Mouse (Mus musculus) intestine, embryonic 15.5 days (tissue): ENCODE data around the gene Tesk1. TPM values are rescaled to one million over a fixed set of nuclear protein-coding genes. Genes with fewer than 3 reads are reported as not detected.

ENCODE experiments used
- ATAC-seq: fragments of 200-750 bp; cut with Nextera tagmentation; 2 replicates; pipeline ENCODE4 v1.8.0; 2017; ENCODE audit warnings: moderate TSS enrichment, moderate library complexity
- H3K27ac ChIP-seq: fragments of 300-500 bp; sonication (generic); 2 replicates; pipeline ENCODE4 v1.5.1; 2015; ENCODE audit warnings: mild to moderate bottlenecking, inconsistent platforms
- H3K27me3 ChIP-seq: fragments of 300-500 bp; sonication (generic); replicated peaks from 2 replicates; pipeline ENCODE4 v1.6.1; 2015; ENCODE audit warnings: inconsistent platforms
- H3K36me3 ChIP-seq: fragments of 300-500 bp; sonication (generic); 2 replicates; pipeline ENCODE4 v1.6.1; 2015; ENCODE audit warnings: inconsistent platforms
- H3K4me1 ChIP-seq: fragments of 300-500 bp; sonication (generic); replicated peaks from 2 replicates; pipeline ENCODE4 v1.6.1; 2015; ENCODE audit warnings: inconsistent platforms
- H3K4me2 ChIP-seq: fragments of 300-500 bp; sonication (generic); replicated peaks from 2 replicates; pipeline ENCODE4 v1.6.1; 2015; ENCODE audit warnings: mild to moderate bottlenecking, inconsistent platforms
- H3K4me3 ChIP-seq: fragments of 300-500 bp; sonication (generic); replicated peaks from 2 replicates; pipeline ENCODE4 v1.5.1; 2015; ENCODE audit warnings: inconsistent platforms
- H3K9ac ChIP-seq: fragments of 300-500 bp; sonication (generic); 2 replicates; pipeline ENCODE4 v1.6.1; 2015; ENCODE audit warnings: inconsistent platforms
- H3K9me3 ChIP-seq: fragments of 300-500 bp; sonication (generic); 2 replicates; pipeline ENCODE4 v1.6.1; 2016; ENCODE audit warnings: inconsistent platforms
- WGBS: fragments of 180-500 bp; shearing (Covaris S2); methylation state at CpG from one replicate; pipeline ENCODE4 v1.1.7; 2015; 5-methylcytosine and 5-hydroxymethylcytosine counted together
- polyA plus RNA-seq: library from polyadenylated mRNA; unstranded; fragments of >200 nt; fragmentation: Nextera tagmentation; extraction: Ambion mirVana; gene quantifications from 2 replicates; pipeline ENCODE4 v1.2.1, GENCODE M21; 2015

The Tesk1 gene
- polyA plus RNA-seq, result 6.8 and 7.9 TPM in 2 replicates

- H3K4me2 ChIP-seq, result peak within 1 kb of the TSS; percentile 97
- no peaks in the 10 kb centered on the region for H3K27me3 ChIP-seq
- ATAC-seq, result no peak
- peaks cover 10% of the 10 kb centered on the region for H3K4me1 ChIP-seq
- H3K36me3 ChIP-seq, result peaks cover 16% of the 10 kb centered on the region
- 22% methylated on average over 4 of the region's 4 CpGs for WGBS
- H3K9me3 ChIP-seq, result no peaks in the 10 kb centered on the region
- peak within 1 kb of the TSS; percentile 89 for H3K4me3 ChIP-seq
- peak within 1 kb of the TSS; percentile 89 for H3K27ac ChIP-seq
- peak within 1 kb of the TSS; percentile 99 for H3K9ac ChIP-seq
Observed at GRCm38 (mm10) chr4:43441639-43442038, at the start of gene Tesk1. TSS of gene Tesk1 (plus strand) at chr4:43441939.

GRCm38 (mm10) chr4:43394345-43394891 lies 47.3 kb upstream of the Tesk1 start:
- no peaks in the 10 kb centered on the region for H3K27me3 ChIP-seq
- peak overlapping the region; percentile 34; the same call in 1 of the 2 replicates for H3K4me2 ChIP-seq
- no peak overlapping the region for H3K4me3 ChIP-seq
- 0 out of 2 replicates have a peak overlapping the region, but pooled peaks have one; percentile 9 for H3K9ac ChIP-seq
- 20% methylated on average over 15 of the region's 15 CpGs for WGBS
- no peaks in the 10 kb centered on the region for H3K9me3 ChIP-seq
- peak; percentile 86 for ATAC-seq
- H3K27ac ChIP-seq, result peak overlapping the region; percentile 93
- peaks cover 28% of the 10 kb centered on the region for H3K4me1 ChIP-seq
- H3K36me3 ChIP-seq, result no peaks in the 10 kb centered on the region

GRCm38 (mm10) chr4:43395147-43395546 lies 46.6 kb upstream of the Tesk1 start:
- Histone ChIP-seq H3K9ac (no peak overlapping the region), H3K27me3 (no peaks in the 10 kb centered on the region), H3K27ac (peak overlapping the region; percentile 93), H3K4me2 (0 out of 2 replicates have a peak overlapping the region, but pooled peaks have one; percentile 34), H3K36me3 (no peaks in the 10 kb centered on the region), H3K4me3 (no peak overlapping the region), H3K9me3 (no peaks in the 10 kb centered on the region), H3K4me1 (peaks cover 35% of the 10 kb centered on the region)
- 79% methylated on average over 5 of the region's 5 CpGs for WGBS
- no peak for ATAC-seq

- Histone ChIP-seq H3K4me3 (no peak overlapping the region), H3K4me1 (peaks cover 40% of the 10 kb centered on the region), H3K9ac (no peak overlapping the region), H3K36me3 (no peaks in the 10 kb centered on the region), H3K27ac (no peak overlapping the region), H3K9me3 (no peaks in the 10 kb centered on the region), H3K4me2 (no peak overlapping the region), H3K27me3 (no peaks in the 10 kb centered on the region)
- ATAC-seq, result no peak
- WGBS, result 73% methylated on average over 9 of the region's 9 CpGs
Observed at GRCm38 (mm10) chr4:43395836-43396235, 45.9 kb upstream of the Tesk1 start.

GRCm38 (mm10) chr4:43396381-43396780 lies 45.4 kb upstream of the Tesk1 start:
- no peaks in the 10 kb centered on the region for H3K27me3 ChIP-seq
- H3K9ac ChIP-seq, result no peak overlapping the region
- 77% methylated on average over 5 of the region's 5 CpGs for WGBS
- H3K4me2 ChIP-seq, result no peak overlapping the region
- H3K9me3 ChIP-seq, result no peaks in the 10 kb centered on the region
- no peak overlapping the region for H3K27ac ChIP-seq
- no peak overlapping the region for H3K4me3 ChIP-seq
- peaks cover 45% of the 10 kb centered on the region for H3K4me1 ChIP-seq
- no peak for ATAC-seq
- no peaks in the 10 kb centered on the region for H3K36me3 ChIP-seq

GRCm38 (mm10) chr4:43398014-43398413 lies 43.7 kb upstream of the Tesk1 start:
- H3K27me3 ChIP-seq, result no peaks in the 10 kb centered on the region
- H3K27ac ChIP-seq, result 0 out of 2 replicates have a peak overlapping the region, but pooled peaks have one; percentile 11

GRCm38 (mm10) chr4:43398829-43399331 lies 42.9 kb upstream of the Tesk1 start:
- H3K9ac ChIP-seq, result no peak overlapping the region
- H3K27ac ChIP-seq, result peak overlapping the region; percentile 45; the same call in 1 of the 2 replicates
- no peak overlapping the region for H3K4me3 ChIP-seq
- WGBS, result 32% methylated on average over 17 of the region's 17 CpGs
- ATAC-seq, result no peak
- H3K4me1 ChIP-seq, result peaks cover 54% of the 10 kb centered on the region
- H3K27me3 ChIP-seq, result no peaks in the 10 kb centered on the region
- H3K4me2 ChIP-seq, result no peak overlapping the region
- no peaks in the 10 kb centered on the region for H3K36me3 ChIP-seq
- H3K9me3 ChIP-seq, result no peaks in the 10 kb centered on the region

More at GRCm38 (mm10) chr4:43398014-43398413, 43.7 kb upstream of the Tesk1 start:
- Histone ChIP-seq H3K4me1 (peaks cover 55% of the 10 kb centered on the region), H3K36me3 (no peaks in the 10 kb centered on the region), H3K4me2 (no peak overlapping the region), H3K9ac (no peak overlapping the region), H3K9me3 (no peaks in the 10 kb centered on the region), H3K4me3 (no peak overlapping the region)
- no peak for ATAC-seq
- WGBS, result 70% methylated on average over 4 of the region's 4 CpGs

GRCm38 (mm10) chr4:43399391-43400131 lies 42.2 kb upstream of the Tesk1 start:
- 78% methylated on average over 31 of the region's 31 CpGs for WGBS

GRCm38 (mm10) chr4:43400976-43401375 lies 40.8 kb upstream of the Tesk1 start:
- H3K4me3 ChIP-seq, result peak overlapping the region; percentile 6; the same call in 1 of the 2 replicates
- no peak overlapping the region for H3K9ac ChIP-seq
- H3K27ac ChIP-seq, result peak overlapping the region; percentile 67
- H3K27me3 ChIP-seq, result no peaks in the 10 kb centered on the region
- 24% methylated on average over 10 of the region's 10 CpGs for WGBS
- H3K4me1 ChIP-seq, result peaks cover 51% of the 10 kb centered on the region
- ATAC-seq, result peak; percentile 78
- peak overlapping the region; percentile 25 for H3K4me2 ChIP-seq
- H3K36me3 ChIP-seq, result no peaks in the 10 kb centered on the region
- H3K9me3 ChIP-seq, result no peaks in the 10 kb centered on the region

More at GRCm38 (mm10) chr4:43399391-43400131, 42.2 kb upstream of the Tesk1 start:
- no peak for ATAC-seq
- no peak overlapping the region for H3K9ac ChIP-seq
- H3K9me3 ChIP-seq, result no peaks in the 10 kb centered on the region
- H3K36me3 ChIP-seq, result no peaks in the 10 kb centered on the region
- H3K4me3 ChIP-seq, result no peak overlapping the region
- H3K4me1 ChIP-seq, result peaks cover 47% of the 10 kb centered on the region
- H3K27me3 ChIP-seq, result no peaks in the 10 kb centered on the region
- H3K27ac ChIP-seq, result peak overlapping the region; percentile 67
- H3K4me2 ChIP-seq, result 0 out of 2 replicates have a peak overlapping the region, but pooled peaks have one; percentile 17

GRCm38 (mm10) chr4:43401486-43401885 lies 40.3 kb upstream of the Tesk1 start:
- Histone ChIP-seq H3K9ac (no peak overlapping the region; the same call in 1 of the 2 replicates), H3K27ac (peak overlapping the region; percentile 67; the same call in 1 of the 2 replicates), H3K9me3 (no peaks in the 10 kb centered on the region), H3K4me1 (peaks cover 54% of the 10 kb centered on the region), H3K4me3 (peak overlapping the region; percentile 6; the same call in 1 of the 2 replicates), H3K27me3 (no peaks in the 10 kb centered on the region), H3K4me2 (peak overlapping the region; percentile 25), H3K36me3 (no peaks in the 10 kb centered on the region)
- no peak for ATAC-seq
- 85% methylated on average over 10 of the region's 10 CpGs for WGBS

- H3K4me2 ChIP-seq, result peak overlapping the region; percentile 25
- H3K27ac ChIP-seq, result 0 out of 2 replicates have a peak overlapping the region, but pooled peaks have one; percentile 28
- 53% methylated on average over 9 of the region's 9 CpGs for WGBS
- no peaks in the 10 kb centered on the region for H3K27me3 ChIP-seq
- no peaks in the 10 kb centered on the region for H3K9me3 ChIP-seq
- no peaks in the 10 kb centered on the region for H3K36me3 ChIP-seq
- peak overlapping the region; percentile 6; the same call in 1 of the 2 replicates for H3K4me3 ChIP-seq
- no peak for ATAC-seq
- H3K9ac ChIP-seq, result no peak overlapping the region; the same call in 1 of the 2 replicates
- H3K4me1 ChIP-seq, result peaks cover 58% of the 10 kb centered on the region
Observed at GRCm38 (mm10) chr4:43402212-43402611, 39.5 kb upstream of the Tesk1 start.

- ATAC-seq, result no peak
- Histone ChIP-seq H3K27me3 (no peaks in the 10 kb centered on the region), H3K4me2 (no peak overlapping the region), H3K9me3 (no peaks in the 10 kb centered on the region), H3K36me3 (no peaks in the 10 kb centered on the region), H3K9ac (no peak overlapping the region), H3K4me1 (peaks cover 47% of the 10 kb centered on the region), H3K4me3 (no peak overlapping the region), H3K27ac (no peak overlapping the region)
- WGBS, result 92% methylated on average over 10 of the region's 10 CpGs
Observed at GRCm38 (mm10) chr4:43404697-43405096, 37.0 kb upstream of the Tesk1 start.
